Mouse (Mus musculus) CH12.LX (cell line): ENCODE data around the gene Il16. TPM values are rescaled to one million over a fixed set of nuclear protein-coding genes. Genes with fewer than 3 reads are reported as not detected.

Experiments used
- DNase-seq: peaks from one replicate; pipeline ENCODE4 v3.0.0-alpha.2; 2013; ENCODE audit errors: extremely low read depth
- H3K27ac ChIP-seq: 2 replicates; pipeline ENCODE4 v1.5.1; 2012; ENCODE audit warnings: low read depth, mild to moderate bottlenecking, control low read depth, moderate library complexity; ENCODE audit not compliant: insufficient read depth
- H3K27me3 ChIP-seq: replicated peaks from 2 replicates; pipeline ENCODE3; 2012; ENCODE audit warnings: inconsistent platforms
- H3K36me3 ChIP-seq, 2 experiments: replicated peaks in 1 of 2; 2 replicates each; pipeline versions ENCODE3 to v1.6.1; 2012; ENCODE audit warnings: inconsistent platforms in 1 of 2, low read length in 1 of 2, mild to moderate bottlenecking in 1 of 2, mixed read lengths in 1 of 2, moderate library complexity in 1 of 2; ENCODE audit not compliant: control insufficient read depth in 1 of 2, insufficient read depth in 1 of 2
- H3K4me1 ChIP-seq, 2 experiments: 2 replicates each; pipeline ENCODE4 v1.6.1; 2012; ENCODE audit warnings: inconsistent platforms in 1 of 2, moderate library complexity in 1 of 2; ENCODE audit not compliant: insufficient read depth in 2 of 2, control insufficient read depth in 1 of 2
- H3K4me2 ChIP-seq: 2 replicates; pipeline ENCODE4 v1.6.1; 2012; ENCODE audit warnings: low read depth, mild to moderate bottlenecking, control low read depth; ENCODE audit not compliant: poor library complexity, insufficient read depth, severe bottlenecking
- H3K4me3 ChIP-seq, 3 experiments: fragments of 150-350 bp in 1 of 3; sonication (generic) in 1 of 3; replicated peaks in 1 of 3; 2 replicates each; pipeline versions ENCODE3 to v1.5.1; 2011 to 2012; ENCODE audit warnings: low read depth in 2 of 3, low read length in 2 of 3, mild to moderate bottlenecking in 2 of 3, moderate library complexity in 2 of 3, control low read depth in 1 of 3, improper control_type of control experiment in 1 of 3, inconsistent platforms in 1 of 3, mixed read lengths in 1 of 3; ENCODE audit not compliant: poor library complexity in 1 of 3
- H3K79me2 ChIP-seq: replicated peaks from 2 replicates; pipeline ENCODE4 v1.6.1; 2012; ENCODE audit warnings: mild to moderate bottlenecking, moderate library complexity; ENCODE audit not compliant: control insufficient read depth, poor library complexity, insufficient read depth, severe bottlenecking; ENCODE audit errors: extremely low read depth
- H3K9ac ChIP-seq: 2 replicates; pipeline ENCODE4 v1.6.1; 2012; ENCODE audit warnings: low read depth, mild to moderate bottlenecking, control low read depth, moderate library complexity; ENCODE audit not compliant: insufficient read depth
- H3K9me3 ChIP-seq: replicated peaks from 2 replicates; pipeline ENCODE3; 2012; ENCODE audit warnings: low read length, inconsistent platforms, mixed read lengths
- BHLHE40 ChIP-seq: IDR thresholded peaks from 2 replicates; pipeline ENCODE4 v1.6.1; 2011; ENCODE audit warnings: mild to moderate bottlenecking, low read depth, low read length, improper control_type of control experiment
- CHD2 ChIP-seq: IDR thresholded peaks from 2 replicates; pipeline ENCODE4 v1.6.1; 2011; ENCODE audit warnings: low read length, improper control_type of control experiment
- E2F4 ChIP-seq: IDR thresholded peaks from 2 replicates; pipeline ENCODE4 v1.6.1; 2011; ENCODE audit warnings: low read depth, low read length, improper control_type of control experiment; ENCODE audit not compliant: insufficient replicate concordance
- HCFC1 ChIP-seq: IDR thresholded peaks from 2 replicates; pipeline ENCODE4 v1.6.1; 2012; ENCODE audit warnings: low read depth, mild to moderate bottlenecking, inconsistent platforms, low read length, improper control_type of control experiment
- MAFK ChIP-seq: IDR thresholded peaks from 2 replicates; pipeline ENCODE4 v1.6.1; 2011; ENCODE audit warnings: low read length, improper control_type of control experiment; ENCODE audit not compliant: insufficient replicate concordance
- MAX ChIP-seq: IDR thresholded peaks from 2 replicates; pipeline ENCODE4 v1.6.1; 2011; ENCODE audit warnings: low read length, improper control_type of control experiment
- MEF2A ChIP-seq: IDR thresholded peaks from 2 replicates; pipeline ENCODE4 v1.6.1; 2014; ENCODE audit warnings: low read depth, mild to moderate bottlenecking, inconsistent platforms, low read length, improper control_type of control experiment, borderline replicate concordance
- MXI1 ChIP-seq: IDR thresholded peaks from 2 replicates; pipeline ENCODE4 v1.6.1; 2011; ENCODE audit warnings: mild to moderate bottlenecking, low read depth, low read length, improper control_type of control experiment
- NRF1 ChIP-seq: IDR thresholded peaks from 2 replicates; pipeline ENCODE4 v1.6.1; 2014; ENCODE audit warnings: low read depth, mild to moderate bottlenecking, inconsistent platforms, low read length, improper control_type of control experiment, moderate library complexity
- POLR2A ChIP-seq: IDR thresholded peaks from 2 replicates; pipeline ENCODE4 v1.6.1; 2011; ENCODE audit warnings: low read depth, mild to moderate bottlenecking, improper control_type of control experiment, low read length
- POLR2AphosphoS2 ChIP-seq: IDR thresholded peaks from 2 replicates; pipeline ENCODE4 v1.6.1; 2011; ENCODE audit warnings: low read depth, low read length, improper control_type of control experiment
- RAD21 ChIP-seq: IDR thresholded peaks from 2 replicates; pipeline ENCODE4 v1.6.1; 2011; ENCODE audit warnings: low read depth, mild to moderate bottlenecking, low read length, improper control_type of control experiment, moderate library complexity
- SMC3 ChIP-seq: IDR thresholded peaks from 2 replicates; pipeline ENCODE4 v1.6.1; 2011; ENCODE audit warnings: low read depth, low read length, improper control_type of control experiment
- USF1 ChIP-seq: IDR thresholded peaks from 2 replicates; pipeline ENCODE4 v1.6.1; 2014; ENCODE audit warnings: low read depth, mild to moderate bottlenecking, inconsistent platforms, low read length, improper control_type of control experiment
- ZC3H11A ChIP-seq: IDR thresholded peaks from 2 replicates; pipeline ENCODE4 v1.6.1; 2012; ENCODE audit warnings: low read depth, mild to moderate bottlenecking, inconsistent platforms, low read length, improper control_type of control experiment
- ZMIZ1 ChIP-seq: IDR thresholded peaks from 2 replicates; pipeline ENCODE4 v1.6.1; 2012; ENCODE audit warnings: low read depth, mild to moderate bottlenecking, inconsistent platforms, low read length, improper control_type of control experiment
- ZNF384 ChIP-seq: IDR thresholded peaks from 2 replicates; pipeline ENCODE4 v1.6.1; 2012; ENCODE audit warnings: low read depth, low read length, improper control_type of control experiment, inconsistent platforms
- dilution Hi-C: fragments of 300-500 bp; cut with MboI; formaldehyde crosslinking; loops from 2 replicates; pipeline ENCODE4 v1.14.3; 2020; ENCODE audit warnings: low sequenced_read_pairs; ENCODE audit not compliant: extremely low pct_unique_long_range_greater_than_20kb, extremely low pct_ligation_motif_present
- in situ Hi-C: fragments of 300-500 bp; cut with MboI; formaldehyde crosslinking; loops from 3 replicates; pipeline ENCODE4 v1.14.3; 2019; ENCODE audit warnings: low sequenced_read_pairs, low pct_ligation_motif_present, low pct_unique_long_range_greater_than_20kb, mixed read lengths
- polyA plus RNA-seq: library from polyadenylated mRNA; unstranded; fragments of >175 nt; gene quantifications from 2 replicates; pipeline ENCODE4 v1.2.1, GENCODE M21; 2012; ENCODE audit warnings: low read depth; ENCODE audit not compliant: insufficient read length
- total RNA-seq, 2 experiments: library from RNA; depleted of rRNA; stranded (reverse); fragments of 300-350 nt in 1 of 2; fragments of >200 nt in 1 of 2; gene quantifications; 2 replicates each; pipeline ENCODE4 v1.2.3; 2012 to 2014

Il16 gene
- total and polyA plus RNA-seq, 3 experiments: 39.8 to 62.1 (median 55.5) TPM

DNA sequence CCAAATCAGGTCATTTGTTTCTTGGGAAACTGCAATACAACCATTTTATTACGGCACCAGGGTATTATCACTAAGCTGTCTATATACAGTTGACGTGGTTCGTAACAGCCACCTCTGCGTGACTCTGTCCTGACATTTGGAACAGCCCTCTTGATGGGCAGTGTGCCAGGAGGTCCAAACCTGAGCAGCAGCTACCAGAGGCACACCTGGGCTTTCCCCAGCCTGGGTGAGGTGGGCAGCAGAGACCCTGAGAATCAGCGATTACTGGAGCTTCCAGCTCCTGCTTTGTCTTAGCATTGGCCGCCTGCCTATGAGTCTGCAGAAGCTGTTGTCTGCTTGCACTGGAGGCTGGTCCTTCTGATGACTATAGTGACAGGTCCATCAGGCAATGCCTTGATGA is 101.9 kb downstream of the Il16 start:
- dilution Hi-C loops (no loop called here), in situ Hi-C loops (no loop called here)
- no peaks in the 10 kb centered on the region for H3K27me3 ChIP-seq
- peaks cover 21% of the 10 kb centered on the region for H3K79me2 ChIP-seq
- H3K9me3 ChIP-seq: no peaks in the 10 kb centered on the region
- no peak for DNase-seq
- no peak overlapping the region for H3K27ac ChIP-seq
- H3K4me1 ChIP-seq: peaks cover 52 to 89% of the 10 kb centered on the region in 2 experiments
- no peak overlapping the region for H3K4me2 ChIP-seq
- no peak overlapping the region for H3K4me3 ChIP-seq
- H3K36me3 ChIP-seq: peaks cover 84 to 96% of the 10 kb centered on the region in 2 experiments
- H3K9ac ChIP-seq: no peak overlapping the region
- TF ChIP-seq POLR2A (0 out of 2 replicates have a peak, but pooled peaks have one; percentile 10), POLR2AphosphoS2 (no peak), ZMIZ1 (0 out of 2 replicates have a peak, but pooled peaks have one; percentile 5)

- Histone ChIP-seq H3K36me3 (peaks cover 85 to 96% of the 10 kb centered on the region in 2 experiments), H3K79me2 (peaks cover 6% of the 10 kb centered on the region), H3K4me1 (peaks cover 50 to 89% of the 10 kb centered on the region in 2 experiments), H3K27me3 (no peaks in the 10 kb centered on the region), H3K9ac (no peak overlapping the region), H3K27ac (peak overlapping the region; percentile 49; the same call in 1 of the 2 replicates), H3K9me3 (no peaks in the 10 kb centered on the region), H3K4me3 (no peak overlapping the region), H3K4me2 (no peak overlapping the region)
- no peak for DNase-seq
- TF ChIP-seq MXI1 (no peak), ZNF384 (no peak), SMC3 (no peak), CHD2 (no peak), HCFC1 (no peak), MAX (no peak), NRF1 (no peak), BHLHE40 (no peak), MEF2A (no peak), RAD21 (no peak), MAFK (no peak), ZC3H11A (no peak), ZMIZ1 (no peak; the same call in 1 of the 2 replicates), USF1 (no peak), E2F4 (no peak)
- in situ Hi-C loops: no loop called here
- dilution Hi-C loops: no loop called here
Observed at GRCm38 (mm10) chr7:83641163-83641562, 104.4 kb downstream of the Il16 start.
